15 mouse cellular contexts compared by ENCODE assay signal in the genomic region with DNA sequence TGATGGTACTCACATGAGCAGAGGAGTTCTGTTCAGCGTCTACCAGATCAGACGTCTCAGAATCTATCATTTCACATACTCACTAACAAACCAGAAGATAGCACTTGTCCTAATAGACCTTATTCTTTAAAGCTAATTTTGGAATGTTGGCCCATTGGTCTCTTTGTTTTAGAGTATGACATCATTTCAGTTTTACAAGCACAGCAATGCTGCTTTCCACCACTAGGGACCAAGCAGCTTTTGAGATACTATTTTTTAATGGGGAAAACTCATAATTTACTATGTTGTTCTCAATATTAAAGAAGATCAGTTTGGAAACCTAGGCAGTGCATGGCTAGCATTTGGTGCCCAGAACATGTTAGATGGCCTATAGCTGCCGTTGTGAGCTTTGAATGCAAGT. TPM values are rescaled to one million over a fixed set of nuclear protein-coding genes. Genes with fewer than 3 reads are reported as not detected.
DNase-seq lines count a peak whose midpoint lies in the region; ATAC-seq and TF ChIP-seq lines count a peak whose summit lies in the region.
"Had no signal": no experiment of that assay in that cellular context is flagged by ENCODE, and none has a peak within 500 bp of the region (broad histone marks: within the 10 kb centered on the region; RNA-seq: fewer than 3 reads in every experiment).

No protein-coding gene starts in this region.

- peak; percentile 30 for DNase-seq in A20 (ENCODE audit: low read depth, low spot score)
- peak; percentile 6 for DNase-seq in Muller cell, postnatal 12 days (ENCODE audit: inconsistent ontology term)
- no peak for DNase-seq in right cerebral cortex, postnatal 25 days
- DNase-seq in cerebellum, adult 8-10 months: no peak
- DNase-seq: adrenal gland, postnatal 10 days; thymus, adult 2 months had no signal

- H3K4me2 ChIP-seq in intestine, postnatal 0 days (replicated peaks; ENCODE audit: low read depth): no peak overlapping the region
- no peak overlapping the region for H3K4me2 ChIP-seq in intestine, embryonic 16.5 days (ENCODE audit: low read depth, low read length)
- H3K4me2 ChIP-seq: heart, embryonic 11.5 days; hindbrain, embryonic 12.5 days; limb, embryonic 15.5 days had no signal

- H3K27me3 ChIP-seq in intestine, postnatal 0 days (replicated peaks; ENCODE audit: control insufficient read depth, insufficient read depth, low read length): no peaks in the 10 kb centered on the region
- no peaks in the 10 kb centered on the region for H3K27me3 ChIP-seq in intestine, embryonic 16.5 days (replicated peaks; ENCODE audit: control insufficient read depth, insufficient read depth, low read length)
- H3K27me3 ChIP-seq: hindbrain, embryonic 12.5 days; limb, embryonic 15.5 days had no signal

- H3K9me3 ChIP-seq in intestine, postnatal 0 days (ENCODE audit: control insufficient read depth): no peaks in the 10 kb centered on the region
- H3K9me3 ChIP-seq in intestine, embryonic 16.5 days (ENCODE audit: control insufficient read depth, low read length): no peaks in the 10 kb centered on the region
- H3K9me3 ChIP-seq: hindbrain, embryonic 12.5 days; limb, embryonic 15.5 days had no signal

- ATAC-seq in intestine, postnatal 0 days: no peak
- ATAC-seq in intestine, embryonic 16.5 days: no peak
- ATAC-seq in megakaryocyte progenitor cell, adult 5-6 weeks (replicated peaks; ENCODE audit: poor library complexity): peak; percentile 78

- H3K36me3 ChIP-seq in intestine, postnatal 0 days (ENCODE audit: control insufficient read depth, insufficient read depth): no peaks in the 10 kb centered on the region
- H3K36me3 ChIP-seq in intestine, embryonic 16.5 days (ENCODE audit: control insufficient read depth, insufficient read depth, low read length): no peaks in the 10 kb centered on the region
- H3K36me3 ChIP-seq: hindbrain, embryonic 12.5 days; limb, embryonic 15.5 days had no signal

- H3K4me1 ChIP-seq in intestine, postnatal 0 days (replicated peaks; ENCODE audit: control insufficient read depth, insufficient read depth, low read length): no peaks in the 10 kb centered on the region
- H3K4me1 ChIP-seq in intestine, embryonic 16.5 days (ENCODE audit: control insufficient read depth, insufficient read depth, low read length): no peaks in the 10 kb centered on the region
- H3K4me1 ChIP-seq: hindbrain, embryonic 12.5 days; limb, embryonic 15.5 days had no signal

- no peak overlapping the region for H3K9ac ChIP-seq in intestine, postnatal 0 days (ENCODE audit: low read depth, low read length)
- no peak overlapping the region for H3K9ac ChIP-seq in intestine, embryonic 16.5 days (ENCODE audit: low read depth, low read length)
- H3K9ac ChIP-seq: hindbrain, embryonic 12.5 days; limb, embryonic 15.5 days had no signal

- WGBS in intestine, postnatal 0 days: 93% methylated on average over 3 of the region's 3 CpGs
- WGBS in intestine, embryonic 16.5 days: 93% methylated on average over 3 of the region's 3 CpGs

- peak; percentile 53 for TF ChIP-seq CTCF in intestine, postnatal 0 days (IDR thresholded peaks at IDR 0.05; ENCODE audit: low read depth)

- no peak overlapping the region for H3K27ac ChIP-seq in intestine, postnatal 0 days (ENCODE audit: low read depth, low read length)
- H3K27ac ChIP-seq in intestine, embryonic 16.5 days (ENCODE audit: low read length): no peak overlapping the region
- H3K27ac ChIP-seq: hindbrain, embryonic 12.5 days; limb, embryonic 15.5 days; macrophage had no signal

- no peak overlapping the region for H3K4me3 ChIP-seq in intestine, postnatal 0 days (ENCODE audit: low read depth, low read length)
- H3K4me3 ChIP-seq in intestine, embryonic 16.5 days (ENCODE audit: low read length): no peak overlapping the region
- H3K4me3 ChIP-seq: erythroblast, embryonic 14.5 days; hindbrain, embryonic 12.5 days; limb, embryonic 15.5 days; myocyte had no signal

RNA-seq across cellular contexts. Expression of a gene that starts 7.3 kb away (rescaled TPM):
- 125 and 134 TPM in 2 replicates for polyA plus RNA-seq in intestine, postnatal 0 days (2015; fragmentation: Nextera tagmentation; extraction: Ambion mirVana)
- polyA plus RNA-seq in intestine, embryonic 16.5 days (2015; fragmentation: Nextera tagmentation; extraction: Ambion mirVana): 57.6 and 69.8 TPM in 2 replicates
- 67.1 and 74.9 TPM in 2 replicates for total RNA-seq in megakaryocyte progenitor cell, adult 5-6 weeks (2015)
- total RNA-seq in megakaryocyte progenitor cell, adult 5-6 weeks (2017): 49.8 and 64.3 TPM in 2 replicates

Comparison
In these comparisons a context has a peak if more than half of its experiments do, and no peak if none do; other contexts are left out.
1. DNase-seq: peak in A20 (single experiment) and Muller cell, postnatal 12 days (single experiment); none in right cerebral cortex, postnatal 25 days (single experiment) and cerebellum, adult 8-10 months (single experiment).